Mouse (Mus musculus): ENCODE measurements around the gene Prph. TPM values are rescaled to one million over a fixed set of nuclear protein-coding genes. Genes with fewer than 3 reads are reported as not detected.

The Prph gene
- total and polyA plus RNA-seq, 2 experiments from 2014 or later = 0.07 TPM; not detected in 1

GRCm38 (mm10) chr15:99017355-99017761, 37.6 kb upstream of the Prph start:
- H3K4me2 ChIP-seq (ENCODE audit: low read depth, low read length) = no peak overlapping the region

GRCm38 (mm10) chr15:99017986-99018385, 37.0 kb upstream of the Prph start:
- Histone ChIP-seq H3K4me2 (ENCODE audit: low read depth, low read length) (no peak overlapping the region), H3K27me3 (ENCODE audit: control insufficient read depth, insufficient read depth, low read length) (no peaks in the 10 kb centered on the region), H3K27ac (ENCODE audit: low read depth) (no peak overlapping the region), H3K9me3 (replicated peaks; ENCODE audit: control insufficient read depth, low read length) (no peaks in the 10 kb centered on the region), H3K36me3 (replicated peaks; ENCODE audit: control insufficient read depth, insufficient read depth, low read length) (no peaks in the 10 kb centered on the region), H3K4me3 (ENCODE audit: low read depth, low read length) (no peak overlapping the region), H3K4me1 (ENCODE audit: control insufficient read depth, insufficient read depth) (no peaks in the 10 kb centered on the region), H3K9ac (replicated peaks; ENCODE audit: low read depth, low read length) (no peak overlapping the region)
- no peak for ATAC-seq (ENCODE audit: insufficient read depth, low read depth)
- 77% methylated on average over 9 of the region's 9 CpGs for WGBS
- TF ChIP-seq EP300 (IDR thresholded peaks at IDR 0.05; ENCODE audit: low read depth) (no peak), CTCF (IDR thresholded peaks at IDR 0.05; ENCODE audit: low read depth) (no peak)
- no peak for DNase-seq (ENCODE audit: low spot score)

More at GRCm38 (mm10) chr15:99017355-99017761, 37.6 kb upstream of the Prph start:
- Histone ChIP-seq H3K9ac (replicated peaks; ENCODE audit: low read depth, low read length) (no peak overlapping the region), H3K36me3 (replicated peaks; ENCODE audit: control insufficient read depth, insufficient read depth, low read length) (no peaks in the 10 kb centered on the region), H3K27ac (ENCODE audit: low read depth) (no peak overlapping the region), H3K4me3 (ENCODE audit: low read depth, low read length) (no peak overlapping the region), H3K4me1 (ENCODE audit: control insufficient read depth, insufficient read depth) (no peaks in the 10 kb centered on the region), H3K9me3 (replicated peaks; ENCODE audit: control insufficient read depth, low read length) (no peaks in the 10 kb centered on the region), H3K27me3 (ENCODE audit: control insufficient read depth, insufficient read depth, low read length) (no peaks in the 10 kb centered on the region)
- DNase-seq (ENCODE audit: low spot score) = no peak
- TF ChIP-seq EP300 (IDR thresholded peaks at IDR 0.05; ENCODE audit: low read depth) (no peak), CTCF (IDR thresholded peaks at IDR 0.05; ENCODE audit: low read depth) (no peak)
- no peak for ATAC-seq (ENCODE audit: insufficient read depth, low read depth)
- WGBS = 75% methylated on average over 8 of the region's 8 CpGs

GRCm38 (mm10) chr15:99018630-99019029, 36.3 kb upstream of the Prph start:
- DNase-seq (ENCODE audit: low spot score) = no peak
- Histone ChIP-seq H3K4me1 (ENCODE audit: control insufficient read depth, insufficient read depth) (no peaks in the 10 kb centered on the region), H3K27ac (ENCODE audit: low read depth) (no peak overlapping the region), H3K36me3 (replicated peaks; ENCODE audit: control insufficient read depth, insufficient read depth, low read length) (no peaks in the 10 kb centered on the region), H3K9me3 (replicated peaks; ENCODE audit: control insufficient read depth, low read length) (no peaks in the 10 kb centered on the region), H3K4me3 (ENCODE audit: low read depth, low read length) (no peak overlapping the region), H3K9ac (replicated peaks; ENCODE audit: low read depth, low read length) (no peak overlapping the region), H3K27me3 (ENCODE audit: control insufficient read depth, insufficient read depth, low read length) (no peaks in the 10 kb centered on the region), H3K4me2 (ENCODE audit: low read depth, low read length) (no peak overlapping the region)
- TF ChIP-seq EP300 (IDR thresholded peaks at IDR 0.05; ENCODE audit: low read depth) (no peak), CTCF (IDR thresholded peaks at IDR 0.05; ENCODE audit: low read depth) (no peak)
- WGBS = 81% methylated on average over 4 of the region's 4 CpGs
- no peak for ATAC-seq (ENCODE audit: insufficient read depth, low read depth)

GRCm38 (mm10) chr15:99019436-99019835, 35.5 kb upstream of the Prph start:
- H3K27me3 ChIP-seq (ENCODE audit: control insufficient read depth, insufficient read depth, low read length) = no peaks in the 10 kb centered on the region
- H3K4me1 ChIP-seq (ENCODE audit: control insufficient read depth, insufficient read depth) = no peaks in the 10 kb centered on the region
- no peaks in the 10 kb centered on the region for H3K9me3 ChIP-seq (replicated peaks; ENCODE audit: control insufficient read depth, low read length)
- no peak overlapping the region; the same call in 1 of the 2 replicates for H3K4me3 ChIP-seq (ENCODE audit: low read depth, low read length)
- H3K36me3 ChIP-seq (replicated peaks; ENCODE audit: control insufficient read depth, insufficient read depth, low read length) = no peaks in the 10 kb centered on the region
- ATAC-seq (ENCODE audit: insufficient read depth, low read depth) (no peak), DNase-seq (ENCODE audit: low spot score) (no peak)
- no peak for TF ChIP-seq CTCF (IDR thresholded peaks at IDR 0.05; ENCODE audit: low read depth)
- TF ChIP-seq EP300 (IDR thresholded peaks at IDR 0.05; ENCODE audit: low read depth) = no peak
- H3K9ac ChIP-seq (replicated peaks; ENCODE audit: low read depth, low read length) = no peak overlapping the region
- no peak overlapping the region for H3K27ac ChIP-seq (ENCODE audit: low read depth)
- peak overlapping the region; percentile 31 for H3K4me2 ChIP-seq (ENCODE audit: low read depth, low read length)
- WGBS = 47% methylated on average over 8 of the region's 8 CpGs

- TF ChIP-seq CTCF (IDR thresholded peaks at IDR 0.05; ENCODE audit: low read depth) (no peak), EP300 (IDR thresholded peaks at IDR 0.05; ENCODE audit: low read depth) (no peak)
- H3K4me3 ChIP-seq (ENCODE audit: low read depth, low read length) = no peak overlapping the region
- 89% methylated on average over 4 of the region's 4 CpGs for WGBS
- no peaks in the 10 kb centered on the region for H3K9me3 ChIP-seq (replicated peaks; ENCODE audit: control insufficient read depth, low read length)
- no peaks in the 10 kb centered on the region for H3K4me1 ChIP-seq (ENCODE audit: control insufficient read depth, insufficient read depth)
- H3K9ac ChIP-seq (replicated peaks; ENCODE audit: low read depth, low read length) = no peak overlapping the region
- H3K36me3 ChIP-seq (replicated peaks; ENCODE audit: control insufficient read depth, insufficient read depth, low read length) = no peaks in the 10 kb centered on the region
- ATAC-seq (ENCODE audit: insufficient read depth, low read depth) (no peak), DNase-seq (ENCODE audit: low spot score) (no peak)
- no peak overlapping the region for H3K27ac ChIP-seq (ENCODE audit: low read depth)
- no peak overlapping the region for H3K4me2 ChIP-seq (ENCODE audit: low read depth, low read length)
- no peaks in the 10 kb centered on the region for H3K27me3 ChIP-seq (ENCODE audit: control insufficient read depth, insufficient read depth, low read length)
Observed at GRCm38 (mm10) chr15:99020171-99020570, 34.8 kb upstream of the Prph start.

GRCm38 (mm10) chr15:99021255-99021654, 33.7 kb upstream of the Prph start:
- H3K27ac ChIP-seq (ENCODE audit: low read depth) = no peak overlapping the region
- no peak overlapping the region for H3K4me3 ChIP-seq (ENCODE audit: low read depth, low read length)
- ATAC-seq (ENCODE audit: insufficient read depth, low read depth) (no peak), DNase-seq (ENCODE audit: low spot score) (no peak)
- H3K4me1 ChIP-seq (ENCODE audit: control insufficient read depth, insufficient read depth) = no peaks in the 10 kb centered on the region
- H3K9ac ChIP-seq (replicated peaks; ENCODE audit: low read depth, low read length) = no peak overlapping the region
- TF ChIP-seq EP300 (IDR thresholded peaks at IDR 0.05; ENCODE audit: low read depth) (no peak), CTCF (IDR thresholded peaks at IDR 0.05; ENCODE audit: low read depth) (no peak)
- WGBS = 94% methylated on average over 7 of the region's 7 CpGs
- no peaks in the 10 kb centered on the region for H3K36me3 ChIP-seq (replicated peaks; ENCODE audit: control insufficient read depth, insufficient read depth, low read length)
- no peak overlapping the region for H3K4me2 ChIP-seq (ENCODE audit: low read depth, low read length)
- H3K9me3 ChIP-seq (replicated peaks; ENCODE audit: control insufficient read depth, low read length) = no peaks in the 10 kb centered on the region
- H3K27me3 ChIP-seq (ENCODE audit: control insufficient read depth, insufficient read depth, low read length) = no peaks in the 10 kb centered on the region
